Mouse (Mus musculus): Measurements from ENCODE around the gene Prr22.

Prr22 gene

DNA sequence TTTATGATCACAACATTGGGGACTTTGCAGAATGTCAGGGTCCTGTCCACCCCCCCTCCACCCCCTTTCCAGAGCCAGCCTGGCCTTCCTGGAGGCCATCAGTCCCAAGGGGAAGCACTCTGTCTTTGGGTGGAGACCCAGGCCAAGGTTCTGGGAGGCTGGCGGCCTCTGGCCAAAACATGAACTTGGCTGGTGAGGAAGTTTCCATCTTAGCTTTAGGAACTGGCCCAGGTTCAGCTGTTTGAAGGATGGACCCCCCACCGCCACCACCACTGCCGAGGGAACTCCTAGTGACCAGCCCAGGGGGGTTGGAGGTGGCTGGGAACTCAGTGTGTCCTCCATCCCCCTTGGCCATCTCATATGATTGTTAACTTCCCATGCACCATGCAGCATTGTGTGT is 9.0 kb upstream of the Prr22 start:
- DNase-seq (ENCODE audit: low spot score): no peak

DNA sequence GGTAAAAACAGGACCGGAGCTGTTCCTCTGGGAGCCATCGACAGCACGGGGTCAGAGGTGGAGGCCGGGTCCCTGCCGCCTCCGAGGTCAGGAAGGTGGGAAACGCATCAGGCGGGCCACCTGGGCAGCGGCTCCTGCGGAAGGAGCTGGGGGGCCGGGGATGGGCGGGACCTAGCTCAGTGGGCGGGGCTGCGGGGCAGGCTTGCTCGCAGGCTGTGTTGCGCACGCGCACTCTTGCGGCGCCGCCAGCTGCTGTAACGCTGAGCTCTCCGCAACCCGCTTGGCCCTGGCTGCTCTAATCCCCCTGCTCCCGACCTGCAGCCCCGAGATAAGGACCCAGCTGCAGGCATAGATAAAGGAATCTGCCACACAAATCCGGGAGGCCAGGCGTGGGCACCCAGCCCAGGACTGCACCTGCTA is 8.0 kb upstream of the Prr22 start:
- peak; percentile 72 for DNase-seq (ENCODE audit: low spot score)

DNA sequence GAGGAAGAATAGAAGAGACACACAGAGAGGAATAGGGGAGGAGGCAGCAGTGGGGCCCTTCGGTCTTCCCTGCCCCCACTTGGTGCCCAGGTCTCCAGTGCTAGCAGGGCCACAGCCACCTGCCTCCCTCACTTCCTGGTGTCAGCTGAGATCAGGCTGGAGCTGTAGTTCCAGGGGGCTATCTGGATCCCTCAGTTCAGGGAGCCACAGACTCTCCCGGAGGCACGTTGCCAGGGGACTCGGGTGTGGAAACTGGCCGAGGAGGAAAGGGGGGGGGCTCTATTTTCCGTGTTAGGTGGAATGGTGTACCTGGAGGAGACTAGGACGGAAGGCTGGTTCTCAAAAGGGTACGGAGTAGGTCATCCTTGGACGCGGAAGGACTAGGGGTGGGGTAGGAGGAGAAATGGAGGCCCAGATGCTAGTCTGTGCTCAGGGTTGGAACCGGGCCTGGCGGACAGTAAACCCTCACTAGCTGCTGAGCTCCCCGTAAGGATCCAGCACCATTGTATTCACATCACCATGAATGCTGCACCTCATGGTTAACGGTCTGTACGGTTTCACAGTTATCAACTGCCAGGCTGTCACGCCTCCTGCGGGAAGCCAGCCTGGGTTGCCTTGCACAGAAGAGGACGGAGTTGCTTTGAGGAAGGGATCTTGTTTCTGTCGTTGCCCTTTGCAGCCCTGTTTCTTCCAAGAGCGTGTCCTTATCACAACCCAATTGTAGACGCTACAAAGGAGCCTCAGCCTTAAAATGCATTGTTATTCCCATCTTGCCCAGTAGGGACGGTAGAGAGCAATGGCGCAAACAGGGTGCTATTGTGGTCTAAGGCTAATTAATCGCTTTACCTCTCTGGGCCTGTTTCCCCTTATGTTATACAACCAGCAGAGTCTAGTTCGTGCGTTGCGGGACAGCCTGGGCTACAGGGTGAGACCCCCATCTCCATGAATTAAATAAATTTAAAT is 7.0 kb upstream of the Prr22 start:
- DNase-seq (ENCODE audit: low spot score): peak; percentile 63

DNA sequence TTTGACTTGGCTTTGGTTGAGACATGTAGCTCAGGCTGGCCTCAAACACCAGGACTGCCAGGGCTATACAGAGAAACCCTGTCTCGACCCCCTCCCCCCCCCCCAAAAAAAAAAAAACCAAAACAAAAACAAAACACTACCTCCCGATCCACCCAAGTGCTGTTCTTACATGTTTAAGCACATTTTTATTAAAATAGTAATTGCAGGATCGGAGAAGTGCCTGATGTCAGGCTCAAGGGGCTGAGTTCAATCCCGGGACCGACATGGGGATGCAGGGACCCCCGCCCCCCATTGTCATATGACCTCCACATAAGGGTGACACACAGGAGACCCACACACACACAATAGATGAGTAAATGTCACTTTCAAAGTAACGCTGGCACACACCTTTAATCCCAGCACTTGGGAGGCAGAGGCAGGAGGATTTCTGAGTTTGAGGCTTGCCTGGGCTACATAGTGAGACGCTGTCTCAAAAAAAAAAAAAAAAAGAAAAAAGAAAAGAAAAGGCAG is 6.3 kb upstream of the Prr22 start:
- no peak for DNase-seq (ENCODE audit: low spot score)

DNA sequence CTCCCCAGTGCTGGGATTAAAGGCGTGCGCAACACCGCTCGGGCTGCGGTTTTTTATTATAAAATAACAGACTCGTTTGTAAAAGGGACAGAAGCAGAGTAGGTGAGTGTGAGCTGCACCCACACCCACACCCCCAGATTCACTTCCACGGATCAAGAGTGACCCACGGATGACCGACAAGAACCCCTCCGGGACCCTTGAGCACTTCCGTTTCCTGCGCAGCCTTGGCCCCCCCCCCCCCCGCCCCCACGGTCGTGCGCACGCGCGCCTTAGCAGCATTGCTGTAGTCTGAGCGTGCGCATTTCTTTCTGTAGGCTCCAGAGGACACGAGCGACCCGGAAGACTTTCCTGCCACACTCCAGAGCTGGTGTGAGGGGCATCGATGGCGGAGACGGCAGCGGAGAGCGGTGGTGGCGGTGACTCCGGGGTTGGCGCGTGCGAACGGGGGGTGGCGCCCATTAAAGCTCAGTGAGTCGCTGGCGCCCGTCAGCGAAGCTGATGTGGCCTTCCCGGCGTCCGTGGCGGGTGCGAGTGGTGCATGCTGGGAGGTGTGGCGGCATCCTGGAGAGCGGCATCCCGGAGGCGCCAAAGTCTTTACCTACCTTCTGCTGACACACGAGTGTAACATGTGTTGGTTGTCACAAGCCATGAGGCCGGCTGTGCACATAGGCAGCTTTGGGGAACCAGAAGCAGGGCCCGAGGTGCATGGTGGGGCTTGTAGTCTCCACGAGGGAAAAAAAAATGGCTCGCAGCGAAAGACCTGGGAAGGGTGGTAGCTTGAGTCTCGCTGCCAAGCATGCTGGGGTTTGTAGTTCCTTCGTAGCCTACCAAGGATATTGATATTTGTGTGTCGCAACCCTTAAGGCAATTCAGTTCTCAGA is 5.3 kb upstream of the Prr22 start, which contains the start of gene Dus3l:
Dus3l (plus strand) TSS at position 284 of the 881 bp plus-strand sequence.
- peak; percentile 95 for DNase-seq (ENCODE audit: low spot score)

DNA sequence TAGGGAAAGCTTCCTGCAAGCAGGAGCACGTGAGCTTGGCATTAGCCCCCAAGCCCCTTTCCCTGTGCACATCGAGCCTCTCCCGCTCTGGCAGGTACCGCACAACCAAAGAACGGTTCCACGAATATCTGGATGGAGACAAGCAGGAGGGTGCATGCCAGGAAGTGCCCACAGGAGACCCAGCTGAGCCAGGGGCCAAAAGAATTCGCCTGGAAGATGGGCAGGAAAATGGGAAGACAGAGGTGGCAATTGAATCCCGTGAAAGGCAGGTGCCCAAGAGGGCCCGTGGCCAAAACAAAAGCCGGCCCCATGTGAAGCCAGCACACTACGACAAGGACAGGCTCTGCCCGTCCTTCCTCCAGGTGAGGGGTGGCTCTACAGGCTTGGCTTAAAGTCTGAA is 4.6 kb upstream of the Prr22 start:
- no peak for DNase-seq (ENCODE audit: low spot score)

DNA sequence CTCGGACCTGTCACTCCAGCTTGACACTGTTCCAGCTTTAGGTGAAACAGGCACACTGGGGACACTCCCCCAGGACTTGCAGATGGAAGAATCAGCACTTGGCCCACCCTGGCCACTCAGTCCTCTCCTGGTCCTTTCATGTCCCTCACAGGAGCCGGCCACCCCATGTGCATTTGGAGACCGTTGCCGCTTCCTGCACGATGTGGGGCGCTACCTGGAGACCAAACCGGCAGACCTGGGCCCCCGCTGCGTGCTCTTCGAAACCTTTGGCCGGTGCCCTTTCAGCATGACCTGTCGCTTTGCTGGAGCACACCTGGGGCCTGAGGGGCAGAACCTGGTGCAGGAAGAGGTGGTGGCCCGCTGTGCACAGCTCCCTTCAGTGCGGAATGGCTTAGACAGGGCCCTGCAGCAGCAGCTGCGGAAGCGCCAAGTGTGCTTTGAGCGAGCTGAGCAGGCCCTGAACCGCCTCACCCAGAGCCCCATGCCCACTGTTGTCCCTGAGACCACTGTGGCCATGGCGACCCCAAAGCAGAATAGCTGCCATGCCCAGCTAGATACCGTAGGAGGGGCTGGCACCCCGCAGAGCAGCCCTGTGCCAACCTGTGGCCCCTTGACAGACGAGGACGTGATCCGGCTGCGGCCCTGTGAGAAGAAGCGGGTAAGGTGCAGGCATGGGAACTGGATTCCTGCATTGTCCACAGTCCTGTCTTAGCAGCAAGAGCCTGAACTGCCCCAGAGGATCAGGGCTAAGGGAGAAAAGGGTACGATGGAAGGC is 3.2 kb upstream of the Prr22 start:
- DNase-seq (ENCODE audit: low spot score): no peak

DNA sequence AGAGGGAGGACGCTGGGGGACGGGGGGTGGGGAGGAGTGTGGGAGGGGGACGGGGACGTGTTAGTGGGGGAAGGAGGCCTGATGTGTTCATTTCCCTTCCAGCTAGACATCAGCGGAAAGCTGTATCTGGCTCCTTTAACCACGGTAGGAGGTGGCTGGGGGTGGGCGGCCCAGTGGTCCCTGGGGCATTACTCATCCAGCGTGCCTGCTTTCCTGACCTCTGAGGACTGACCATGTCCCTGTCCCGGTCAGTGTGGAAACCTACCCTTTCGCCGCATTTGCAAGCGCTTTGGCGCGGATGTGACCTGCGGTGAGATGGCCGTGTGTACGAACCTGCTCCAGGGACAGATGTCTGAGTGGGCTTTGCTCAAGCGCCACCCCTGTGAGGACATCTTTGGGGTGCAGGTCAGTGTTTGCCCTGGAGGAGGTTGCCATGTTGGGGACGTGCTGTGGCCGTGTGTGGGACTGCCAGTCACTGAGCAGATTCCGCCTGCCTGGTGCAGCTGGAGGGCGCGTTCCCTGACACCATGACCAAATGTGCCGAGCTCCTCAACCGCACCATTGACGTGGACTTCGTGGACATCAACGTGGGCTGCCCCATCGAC is 2.4 kb upstream of the Prr22 start:
- no peak for DNase-seq (ENCODE audit: low spot score)

DNA sequence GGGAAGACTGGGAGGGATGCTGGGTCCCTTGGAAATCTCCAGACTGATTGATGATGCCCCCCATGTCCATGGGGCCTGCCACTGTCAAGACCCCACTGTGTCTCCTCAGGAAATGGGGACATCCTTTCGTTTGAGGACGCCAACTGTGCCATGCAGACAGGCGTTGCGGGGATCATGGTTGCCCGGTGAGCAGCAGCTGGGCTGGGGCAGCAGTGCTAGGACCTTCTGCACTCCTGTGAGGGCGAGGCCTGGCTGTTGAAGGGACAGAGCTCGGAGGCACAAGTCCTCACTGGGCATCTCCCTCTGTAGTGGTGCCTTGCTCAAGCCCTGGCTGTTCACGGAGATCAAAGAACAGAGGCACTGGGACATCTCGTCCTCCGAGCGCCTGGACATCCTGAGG is 1.1 kb upstream of the Prr22 start:
- no peak for DNase-seq (ENCODE audit: low spot score)

DNA sequence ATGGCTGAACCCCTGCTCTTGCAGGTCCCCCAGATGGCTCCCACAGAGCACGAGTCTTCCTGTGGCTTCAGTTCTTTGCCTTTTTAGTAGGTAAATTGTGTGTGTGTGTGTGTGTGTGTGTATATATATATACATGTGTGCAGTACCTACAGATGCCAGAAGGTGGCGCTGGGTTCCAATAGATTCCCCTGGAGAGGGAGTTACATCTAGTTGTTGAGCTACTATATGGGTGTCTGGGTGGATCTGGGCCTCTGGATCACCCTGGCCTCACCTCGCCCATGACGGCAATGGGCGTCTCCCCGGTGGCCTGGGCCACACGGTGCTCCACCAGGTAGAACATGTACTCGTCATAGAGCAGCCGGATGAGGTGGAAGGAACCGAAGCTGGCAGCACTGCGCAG is 7.5 kb downstream of the Prr22 start:
- DNase-seq (ENCODE audit: low spot score): no peak

DNA sequence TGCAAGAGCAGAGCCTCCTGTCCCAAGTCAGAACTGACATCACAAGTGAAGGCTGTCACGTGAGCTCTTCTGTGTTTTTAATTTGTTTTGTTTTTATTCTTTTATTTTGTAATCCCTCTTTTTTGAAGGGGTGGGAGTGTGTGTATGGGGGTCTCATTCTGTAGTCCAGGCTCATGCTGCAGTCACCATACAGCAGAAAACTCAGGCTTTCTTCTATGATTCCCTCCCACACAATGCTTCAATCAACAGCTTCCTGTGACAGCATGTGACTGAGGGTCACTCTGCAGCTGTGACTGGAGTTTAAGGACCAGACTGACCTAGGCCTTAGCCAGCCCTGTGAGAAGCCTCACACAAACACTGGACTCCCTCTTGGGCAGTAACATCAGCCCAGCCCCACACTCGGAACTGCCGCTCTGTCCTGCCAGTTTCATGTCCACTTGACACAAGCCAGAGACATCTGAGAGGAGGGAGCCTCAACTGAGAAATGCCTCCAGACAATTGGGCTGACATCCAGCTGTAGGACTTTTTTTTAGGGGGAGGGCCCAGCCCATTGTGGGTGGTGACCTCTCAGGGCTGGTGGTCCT is 8.8 kb downstream of the Prr22 start:
- no peak for DNase-seq (ENCODE audit: low spot score)

DNA sequence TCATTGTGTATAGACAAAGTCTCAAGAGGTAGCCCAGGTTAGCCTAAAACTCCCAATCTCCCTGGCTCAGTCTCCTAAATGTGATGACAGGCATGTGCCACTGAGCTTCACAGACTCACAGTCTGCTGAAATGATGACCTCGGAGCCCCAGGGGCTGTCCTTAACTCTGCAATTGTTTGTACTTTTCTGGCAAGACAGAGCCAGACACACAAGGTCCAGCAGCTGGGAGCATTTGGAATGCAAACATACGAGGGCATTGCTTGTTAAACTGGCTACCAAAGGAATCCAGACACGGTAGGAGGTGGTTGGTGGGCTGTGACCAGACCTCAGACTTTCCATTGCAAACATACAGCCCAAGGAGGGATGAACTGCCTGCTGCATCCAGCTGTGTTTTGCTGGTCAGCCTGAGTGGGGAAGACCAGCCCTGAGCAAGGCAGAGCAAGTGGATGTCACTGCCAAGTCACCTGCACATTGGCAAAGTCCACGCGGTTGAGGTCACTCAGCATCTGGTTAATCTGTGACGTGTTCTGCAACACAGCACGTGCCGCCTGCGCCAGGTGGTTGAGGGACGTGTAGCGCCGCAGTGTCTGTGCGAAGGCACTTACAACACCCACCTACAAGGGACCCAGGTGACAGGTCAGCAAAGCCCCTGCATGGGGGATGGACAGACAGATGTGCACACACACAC is 10.4 kb downstream of the Prr22 start:
- DNase-seq (ENCODE audit: low spot score): no peak

DNA sequence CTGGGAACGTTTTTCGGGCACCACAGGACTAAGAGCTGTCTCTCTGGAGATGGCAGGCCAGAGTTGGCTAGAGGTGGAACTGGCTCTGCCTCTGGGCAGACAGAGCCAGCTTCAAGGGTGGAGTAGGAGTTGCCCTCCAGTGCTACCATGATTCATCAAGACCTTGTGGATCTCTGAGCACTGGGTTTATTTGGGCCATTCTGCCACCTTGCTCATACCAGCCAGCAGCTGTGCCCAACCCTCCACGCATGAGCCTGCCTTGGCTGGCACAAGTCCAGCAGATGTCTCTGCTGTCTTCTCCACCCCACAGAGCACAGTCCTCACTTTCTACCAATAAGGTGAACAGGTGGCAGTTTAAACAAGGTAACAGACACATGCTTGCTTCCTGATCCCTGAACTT is 18.8 kb downstream of the Prr22 start:
- no peak for DNase-seq (ENCODE audit: low spot score)

DNA sequence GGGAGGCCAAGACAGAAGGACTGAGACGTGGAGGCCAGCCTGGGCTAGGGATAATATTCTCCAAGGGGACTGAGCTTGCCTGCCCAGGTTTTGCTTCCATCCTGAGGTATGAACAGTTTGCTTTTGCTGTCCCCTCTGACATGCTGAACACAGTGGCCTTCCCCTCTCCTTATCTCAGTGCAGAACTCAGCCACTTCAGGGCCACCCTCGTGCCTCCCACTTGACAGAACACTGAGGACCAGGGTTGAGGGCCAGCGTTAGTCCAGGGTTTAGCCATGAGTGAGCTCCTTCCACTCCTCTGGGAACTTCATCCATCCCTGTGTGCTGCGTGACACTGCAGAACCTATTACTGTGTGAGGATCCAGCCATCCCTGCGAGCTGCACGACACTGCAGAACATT is 19.2 kb downstream of the Prr22 start:
- no peak for DNase-seq (ENCODE audit: low spot score)

DNA sequence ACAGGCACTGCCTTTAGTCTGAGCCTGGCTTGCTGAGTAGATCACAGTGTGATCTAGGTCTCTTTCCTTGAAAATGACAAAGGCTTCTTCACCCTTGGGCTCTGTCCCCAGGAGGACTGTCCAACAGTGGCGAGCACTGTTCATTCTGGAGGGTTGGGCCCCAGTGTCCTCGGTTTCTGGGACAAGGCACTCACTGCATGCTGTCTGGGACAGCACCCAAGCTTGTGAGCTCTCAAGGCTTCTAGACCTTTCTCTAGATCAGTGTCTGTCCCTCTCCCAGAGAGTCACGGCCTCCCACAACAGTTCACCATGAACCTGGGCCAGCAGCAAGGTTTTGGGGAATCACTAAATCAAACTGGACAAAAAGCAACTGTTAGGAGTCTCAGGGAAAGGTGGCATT is 22.5 kb downstream of the Prr22 start:
- DNase-seq (ENCODE audit: low spot score): no peak

DNA sequence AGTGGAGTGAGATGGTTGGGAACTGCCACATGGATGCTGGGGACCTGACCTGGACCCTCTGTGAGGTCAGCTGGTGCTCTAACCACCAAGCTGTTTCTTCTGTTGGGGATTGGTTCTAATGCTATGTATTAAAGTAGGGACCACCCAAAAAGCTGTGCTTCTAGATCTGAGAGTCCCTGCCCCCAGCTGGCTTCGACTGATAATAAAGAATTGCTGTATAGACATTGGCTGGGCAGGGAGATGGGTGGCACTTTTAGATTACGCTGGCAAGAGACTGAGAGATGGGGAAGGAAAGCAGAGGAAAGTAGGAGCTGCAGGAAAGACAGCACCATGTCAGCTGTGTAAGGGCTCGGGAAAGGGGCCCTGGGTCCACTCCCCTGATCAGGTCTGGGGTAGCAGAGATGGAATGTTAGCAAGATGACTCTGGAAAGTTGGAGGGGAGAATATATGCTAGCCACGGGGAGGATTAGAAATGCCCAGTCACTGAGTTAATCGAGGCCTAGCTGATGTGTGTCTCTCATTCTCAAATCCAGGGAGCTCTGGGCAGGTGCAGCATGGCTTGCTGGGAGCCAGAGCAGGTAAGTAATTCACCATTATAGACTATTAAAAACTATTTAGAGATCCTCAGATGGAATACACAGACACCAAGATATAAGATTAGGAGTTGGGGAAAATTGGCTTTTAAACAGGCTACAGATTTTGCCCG is 23.7 kb downstream of the Prr22 start:
- no peak for DNase-seq (ENCODE audit: low spot score)

DNA sequence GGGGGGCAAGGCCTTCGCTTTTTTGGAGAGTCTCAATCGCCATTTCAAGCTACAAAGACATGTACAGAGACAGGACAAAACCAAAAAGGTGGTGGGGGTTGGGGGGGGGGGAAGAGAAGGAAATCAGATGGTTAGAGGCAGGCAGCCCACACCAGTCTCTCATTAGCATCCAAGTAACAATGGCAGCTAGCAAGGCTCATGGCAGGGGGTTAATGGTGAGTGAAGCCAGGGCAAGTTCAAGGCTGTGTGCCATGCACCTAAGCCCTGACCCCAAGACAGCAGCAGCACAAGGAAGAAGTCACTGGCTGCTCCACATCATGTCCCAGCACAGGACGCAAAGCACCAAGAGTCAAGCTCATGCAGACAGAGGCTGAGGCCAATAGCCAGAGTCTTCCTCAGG is 29.2 kb downstream of the Prr22 start:
- no peak for DNase-seq (ENCODE audit: low spot score)

DNA sequence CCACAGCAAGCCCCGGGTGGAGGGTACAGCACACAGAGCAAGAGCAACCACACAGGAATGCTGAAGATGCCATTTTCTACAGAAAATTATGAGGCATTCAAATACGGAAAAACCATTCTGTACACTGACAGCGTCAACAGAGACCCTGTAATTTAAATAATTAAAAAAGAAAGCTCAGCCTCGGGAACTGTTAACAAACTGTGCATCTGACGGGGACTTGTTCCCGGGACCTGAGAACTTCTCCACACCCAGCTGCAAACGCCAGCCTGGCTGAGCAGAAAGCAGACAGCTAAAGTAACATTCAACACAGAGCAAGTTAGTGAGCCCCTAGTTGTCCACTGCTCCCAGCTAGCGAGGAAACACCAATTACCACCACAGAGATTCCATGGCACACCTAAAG is 32.0 kb downstream of the Prr22 start:
- no peak for DNase-seq (ENCODE audit: low spot score)

DNA sequence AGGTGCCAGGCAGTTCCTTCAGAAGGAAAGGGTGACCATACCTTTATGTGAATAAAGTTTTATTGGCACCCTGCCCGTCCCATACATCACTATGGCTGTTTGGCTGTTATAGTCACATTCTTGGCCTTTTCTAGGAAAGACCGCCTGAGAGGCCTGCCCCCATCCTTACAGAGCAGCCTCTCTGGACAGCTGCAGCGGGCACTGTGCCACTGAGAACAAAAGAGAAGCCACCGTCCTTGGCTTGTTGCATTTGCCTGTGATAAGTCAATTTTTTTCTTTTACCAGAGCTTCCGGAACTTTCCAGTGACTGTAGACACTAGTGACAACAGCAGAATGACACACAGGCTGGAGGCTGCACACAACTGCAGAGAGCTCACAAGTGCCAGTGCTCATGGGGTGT is 34.9 kb downstream of the Prr22 start:
- DNase-seq (ENCODE audit: low spot score): no peak

DNA sequence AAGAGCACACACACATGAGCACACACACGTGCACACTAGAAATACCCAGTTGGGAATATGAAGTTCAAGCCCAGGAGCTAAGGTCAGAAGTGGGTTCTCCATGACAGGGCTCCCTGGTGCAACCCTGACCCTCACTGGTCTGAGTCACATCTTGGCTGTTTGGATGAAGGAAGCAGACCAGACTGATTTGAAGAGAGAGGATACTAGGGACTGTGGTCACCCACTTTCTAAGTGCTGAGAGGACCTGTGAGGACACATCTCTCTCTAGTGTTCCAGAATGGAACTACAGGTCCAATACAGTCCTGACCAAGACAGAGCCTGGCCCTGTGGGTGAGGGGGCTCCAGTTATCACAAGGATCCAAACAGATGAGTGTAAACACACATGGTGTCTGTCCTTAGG is 35.7 kb downstream of the Prr22 start:
- DNase-seq (ENCODE audit: low spot score): no peak

Data from adipocyte (in vitro differentiated cells).